Mouse (Mus musculus) olfactory bulb, adult 2 months (tissue): Measurements from ENCODE around the gene Amz1.

Experiments
- CTCF ChIP-seq: fragments of 200-500 bp; IDR thresholded peaks from 2 replicates; pipeline ENCODE4 v1.5.1; 2012; ENCODE audit warnings: low read depth, mild to moderate bottlenecking, low read length, moderate library complexity; ENCODE audit not compliant: insufficient read depth
- POLR2A ChIP-seq: fragments of 200-500 bp; IDR thresholded peaks from 2 replicates; pipeline ENCODE4 v1.6.1; 2012; ENCODE audit warnings: mild to moderate bottlenecking, low read depth, low read length, moderate library complexity; ENCODE audit not compliant: insufficient read depth

GRCm38 (mm10) chr5:140798775-140799174 lies 74.8 kb downstream of the Amz1 start:
- TF ChIP-seq CTCF (no peak), POLR2A (no peak)
